Mouse (Mus musculus): Measurements from ENCODE around the gene Ush1g.

Gene Ush1g

GRCm38 (mm10) chr11:115334531-115334930 lies 12.7 kb upstream of the Ush1g start, which contains the start of gene Otop3:
TSS of gene Otop3 (plus strand) at chr11:115334731.
- ATAC-seq (ENCODE audit: low TSS enrichment), result no peak

- no peak for ATAC-seq (ENCODE audit: low TSS enrichment)
Observed at GRCm38 (mm10) chr11:115329339-115329738, 7.5 kb upstream of the Ush1g start.

GRCm38 (mm10) chr11:115326730-115327129 lies 4.9 kb upstream of the Ush1g start:
- ATAC-seq (ENCODE audit: low TSS enrichment), result peak; percentile 72

- ATAC-seq (ENCODE audit: low TSS enrichment), result no peak
Observed at GRCm38 (mm10) chr11:115323354-115323753, 1.5 kb upstream of the Ush1g start.

GRCm38 (mm10) chr11:115319704-115320383 lies 2.0 kb downstream of the Ush1g start:
- no peak for ATAC-seq (ENCODE audit: low TSS enrichment)

- no peak for ATAC-seq (ENCODE audit: low TSS enrichment)
Observed at GRCm38 (mm10) chr11:115318245-115319027, 3.4 kb downstream of the Ush1g start.

- no peak for ATAC-seq (ENCODE audit: low TSS enrichment)
Observed at GRCm38 (mm10) chr11:115317204-115317603, 4.6 kb downstream of the Ush1g start.

- no peak for ATAC-seq (ENCODE audit: low TSS enrichment)
Observed at GRCm38 (mm10) chr11:115314249-115314648, 7.6 kb downstream of the Ush1g start.

GRCm38 (mm10) chr11:115308781-115309180 lies 13.1 kb downstream of the Ush1g start:
- ATAC-seq (ENCODE audit: low TSS enrichment), result no peak

GRCm38 (mm10) chr11:115306863-115307262 lies 15.0 kb downstream of the Ush1g start, which contains the start of gene Otop2:
TSS of gene Otop2 (plus strand) at chr11:115307163.
- no peak for ATAC-seq (ENCODE audit: low TSS enrichment)

GRCm38 (mm10) chr11:115303167-115303566 lies 18.7 kb downstream of the Ush1g start:
- no peak for ATAC-seq (ENCODE audit: low TSS enrichment)

GRCm38 (mm10) chr11:115301351-115301750 lies 20.5 kb downstream of the Ush1g start:
- no peak for ATAC-seq (ENCODE audit: low TSS enrichment)

- ATAC-seq (ENCODE audit: low TSS enrichment), result no peak
Observed at GRCm38 (mm10) chr11:115300745-115301144, 21.1 kb downstream of the Ush1g start.

GRCm38 (mm10) chr11:115298160-115298559 lies 23.7 kb downstream of the Ush1g start:
- ATAC-seq (ENCODE audit: low TSS enrichment), result no peak

- peak; percentile 90 for ATAC-seq (ENCODE audit: low TSS enrichment)
Observed at GRCm38 (mm10) chr11:115297214-115297826, 24.5 kb downstream of the Ush1g start, which contains the start of gene Fads6. TSS of gene Fads6 (minus strand) at chr11:115297663.

GRCm38 (mm10) chr11:115296471-115297210 lies 25.2 kb downstream of the Ush1g start:
- ATAC-seq (ENCODE audit: low TSS enrichment), result no peak; the same call in 1 of the 2 replicates

- no peak for ATAC-seq (ENCODE audit: low TSS enrichment)
Observed at GRCm38 (mm10) chr11:115295939-115296338, 25.9 kb downstream of the Ush1g start.

GRCm38 (mm10) chr11:115292631-115293375 lies 29.0 kb downstream of the Ush1g start:
- ATAC-seq (ENCODE audit: low TSS enrichment), result no peak

GRCm38 (mm10) chr11:115291503-115291902 lies 30.3 kb downstream of the Ush1g start:
- ATAC-seq (ENCODE audit: low TSS enrichment), result no peak

- no peak for ATAC-seq (ENCODE audit: low TSS enrichment)
Observed at GRCm38 (mm10) chr11:115290919-115291318, 30.9 kb downstream of the Ush1g start.

- no peak for ATAC-seq (ENCODE audit: low TSS enrichment)
Observed at GRCm38 (mm10) chr11:115290314-115290713, 31.5 kb downstream of the Ush1g start.

All from frontal cortex, adult (tissue).